ENCODE assay signal across 23 mouse cellular contexts in genomic region chr11:56871640-56872039, GRCm38 (mm10).
A peak's percentile ranks its signal among the peaks of the same experiment; 100 is the strongest.
DNase-seq lines count a peak whose midpoint lies in the region; ATAC-seq and TF ChIP-seq lines count a peak whose summit lies in the region.
"Had no signal": no experiment of that assay in that cellular context is flagged by ENCODE, and none has a peak within 500 bp of the region (broad histone marks: within the 10 kb centered on the region; RNA-seq: fewer than 3 reads in every experiment).

No protein-coding gene starts in this region.

- intact Hi-C loops in gastrocnemius, postnatal 36 days (cut with DNase I), result no loop called here

- H3K36me3 ChIP-seq in forebrain, embryonic 13.5 days (ENCODE audit: poor library complexity, severe bottlenecking), result no peaks in the 10 kb centered on the region
- H3K36me3 ChIP-seq in forebrain, embryonic 11.5 days (ENCODE audit: control insufficient read depth, insufficient read depth, low read length), result no peaks in the 10 kb centered on the region
- H3K36me3 ChIP-seq in kidney, embryonic 15.5 days, result no peaks in the 10 kb centered on the region
- no peaks in the 10 kb centered on the region for H3K36me3 ChIP-seq in forebrain, postnatal 0 days (ENCODE audit: insufficient read depth)
- H3K36me3 ChIP-seq in limb, embryonic 10.5 days, result no peaks in the 10 kb centered on the region
- H3K36me3 ChIP-seq: embryonic facial prominence, embryonic 12.5 days; heart, embryonic 10.5 days; limb, embryonic 13.5 days; liver, embryonic 13.5 days; lung, embryonic 15.5 days had no signal

- no peak for TF ChIP-seq CTCF in brain, embryonic 14.5 days (IDR thresholded peaks at IDR 0.05; ENCODE audit: borderline replicate concordance, extremely low read depth, insufficient read depth, insufficient read length)
- peak; percentile 2; the same call in 1 of the 2 replicates for TF ChIP-seq CTCF in forebrain, postnatal 0 days (IDR thresholded peaks at IDR 0.05; ENCODE audit: low read depth)

- 54% methylated on average over 3 of the region's 3 CpGs for WGBS in forebrain, embryonic 13.5 days
- WGBS in forebrain, embryonic 11.5 days, result 67% methylated on average over 3 of the region's 3 CpGs
- 5% methylated on average over 3 of the region's 3 CpGs for WGBS in kidney, embryonic 15.5 days
- 54% methylated on average over 3 of the region's 3 CpGs for WGBS in forebrain, postnatal 0 days
- WGBS in limb, embryonic 10.5 days, result 20% methylated on average over 3 of the region's 3 CpGs

- no peak overlapping the region for H3K4me2 ChIP-seq in forebrain, embryonic 13.5 days
- no peak overlapping the region for H3K4me2 ChIP-seq in forebrain, embryonic 11.5 days (ENCODE audit: low read depth, low read length, severe bottlenecking)
- no peak overlapping the region for H3K4me2 ChIP-seq in kidney, embryonic 15.5 days
- H3K4me2 ChIP-seq in forebrain, postnatal 0 days (ENCODE audit: low read depth), result no peak overlapping the region
- H3K4me2 ChIP-seq: embryonic facial prominence, embryonic 12.5 days; limb, embryonic 13.5 days; liver, embryonic 13.5 days; lung, embryonic 15.5 days had no signal

- no peaks in the 10 kb centered on the region for H3K4me1 ChIP-seq in forebrain, embryonic 13.5 days
- H3K4me1 ChIP-seq in forebrain, embryonic 11.5 days (replicated peaks; ENCODE audit: control insufficient read depth, insufficient read depth, low read length), result no peaks in the 10 kb centered on the region
- H3K4me1 ChIP-seq in kidney, embryonic 15.5 days, result peaks cover 7% of the 10 kb centered on the region
- H3K4me1 ChIP-seq in forebrain, postnatal 0 days (ENCODE audit: insufficient read depth), result no peaks in the 10 kb centered on the region
- peaks cover 4% of the 10 kb centered on the region; the same call in 1 of the 2 replicates for H3K4me1 ChIP-seq in limb, embryonic 10.5 days
- H3K4me1 ChIP-seq: embryonic facial prominence, embryonic 12.5 days; heart, embryonic 10.5 days; limb, embryonic 13.5 days; liver, embryonic 13.5 days; lung, embryonic 15.5 days had no signal

- no peaks in the 10 kb centered on the region for H3K27me3 ChIP-seq in forebrain, embryonic 13.5 days
- no peaks in the 10 kb centered on the region for H3K27me3 ChIP-seq in forebrain, embryonic 11.5 days (ENCODE audit: control insufficient read depth, insufficient read depth, low read length)
- no peaks in the 10 kb centered on the region for H3K27me3 ChIP-seq in kidney, embryonic 15.5 days
- no peaks in the 10 kb centered on the region for H3K27me3 ChIP-seq in forebrain, postnatal 0 days (ENCODE audit: insufficient read depth, low read length)
- H3K27me3 ChIP-seq in limb, embryonic 10.5 days (ENCODE audit: low read depth, poor library complexity, severe bottlenecking), result no peaks in the 10 kb centered on the region
- H3K27me3 ChIP-seq: CH12.LX; embryonic facial prominence, embryonic 12.5 days; limb, embryonic 13.5 days; liver, embryonic 13.5 days; lung, embryonic 15.5 days had no signal

- no peak for DNase-seq in forebrain, embryonic 11.5 days (ENCODE audit: low spot score)
- DNase-seq in kidney, postnatal 14 days, result no peak
- DNase-seq in brain, embryonic 14.5 days (ENCODE audit: low read depth), result peak; percentile 64
- no peak for DNase-seq in forebrain, postnatal 0 days
- no peak for DNase-seq in gastrocnemius, postnatal 36 days
- no peak for DNase-seq in limb, embryonic 10.5 days (ENCODE audit: low spot score)
- DNase-seq: adrenal gland, postnatal 14 days; cerebellum, adult 2 months; cerebellum, postnatal 36 days; gastrocnemius, postnatal 25 days; kidney, adult 9 months; liver, embryonic 13.5 days; lung, postnatal 4 days; right cerebral cortex, postnatal 4 days; thymus, adult 2 months had no signal

- 0 out of 2 replicates have a peak overlapping the region, but pooled peaks have one; percentile 20 for H3K27ac ChIP-seq in forebrain, embryonic 13.5 days
- H3K27ac ChIP-seq in forebrain, embryonic 11.5 days (ENCODE audit: low read depth, low read length), result no peak overlapping the region
- H3K27ac ChIP-seq in kidney, embryonic 15.5 days, result peak overlapping the region; percentile 6; the same call in 1 of the 2 replicates
- peak overlapping the region; percentile 55; the same call in 1 of the 2 replicates for H3K27ac ChIP-seq in forebrain, postnatal 0 days (ENCODE audit: low read depth, low read length)
- H3K27ac ChIP-seq in limb, embryonic 10.5 days, result no peak overlapping the region
- H3K27ac ChIP-seq: embryonic facial prominence, embryonic 12.5 days; heart, embryonic 10.5 days; limb, embryonic 13.5 days; liver, embryonic 13.5 days; lung, embryonic 15.5 days had no signal

- ATAC-seq in forebrain, embryonic 13.5 days, result no peak
- ATAC-seq in forebrain, embryonic 11.5 days (replicated peaks; ENCODE audit: low FRiP score), result no peak
- ATAC-seq in kidney, embryonic 15.5 days (replicated peaks; ENCODE audit: low FRiP score), result no peak
- ATAC-seq in forebrain, postnatal 0 days, result peak; percentile 45; the same call in 1 of the 2 replicates

- H3K9ac ChIP-seq in forebrain, embryonic 13.5 days, result no peak overlapping the region
- no peak overlapping the region for H3K9ac ChIP-seq in forebrain, embryonic 11.5 days (ENCODE audit: low read length)
- no peak overlapping the region for H3K9ac ChIP-seq in kidney, embryonic 15.5 days
- H3K9ac ChIP-seq in forebrain, postnatal 0 days, result no peak overlapping the region
- H3K9ac ChIP-seq: embryonic facial prominence, embryonic 12.5 days; limb, embryonic 13.5 days; liver, embryonic 13.5 days; lung, embryonic 15.5 days had no signal

- no peak for TF ChIP-seq POLR2A in brain, embryonic 14.5 days (IDR thresholded peaks at IDR 0.05; ENCODE audit: borderline replicate concordance, extremely low read depth, insufficient read depth, insufficient read length, poor library complexity, severe bottlenecking)

- H3K9me3 ChIP-seq in forebrain, embryonic 13.5 days (replicated peaks), result no peaks in the 10 kb centered on the region
- no peaks in the 10 kb centered on the region for H3K9me3 ChIP-seq in forebrain, embryonic 11.5 days (ENCODE audit: control insufficient read depth, low read length)
- no peaks in the 10 kb centered on the region for H3K9me3 ChIP-seq in kidney, embryonic 15.5 days (replicated peaks)
- H3K9me3 ChIP-seq in forebrain, postnatal 0 days (ENCODE audit: low read length), result no peaks in the 10 kb centered on the region
- no peaks in the 10 kb centered on the region for H3K9me3 ChIP-seq in limb, embryonic 10.5 days (replicated peaks)
- H3K9me3 ChIP-seq: heart, embryonic 10.5 days; limb, embryonic 13.5 days; liver, embryonic 13.5 days; lung, embryonic 15.5 days had no signal

- no peak overlapping the region for H3K4me3 ChIP-seq in forebrain, embryonic 13.5 days
- no peak overlapping the region for H3K4me3 ChIP-seq in forebrain, embryonic 11.5 days (ENCODE audit: low read depth, low read length)
- no peak overlapping the region for H3K4me3 ChIP-seq in kidney, embryonic 15.5 days (replicated peaks)
- H3K4me3 ChIP-seq in forebrain, postnatal 0 days (ENCODE audit: low read depth, low read length), result no peak overlapping the region
- no peak overlapping the region for H3K4me3 ChIP-seq in limb, embryonic 10.5 days
- H3K4me3 ChIP-seq: embryonic facial prominence, embryonic 12.5 days; erythroblast, embryonic 14.5 days; heart, embryonic 10.5 days; limb, embryonic 13.5 days; liver, embryonic 13.5 days; lung, embryonic 15.5 days had no signal

Comparison
In these comparisons a context has a peak if more than half of its experiments do, and no peak if none do; other contexts are left out.
1. H3K27ac ChIP-seq: peak in forebrain, embryonic 13.5 days (single experiment), kidney, embryonic 15.5 days (single experiment) and forebrain, postnatal 0 days (single experiment); none in forebrain, embryonic 11.5 days (single experiment) and limb, embryonic 10.5 days (single experiment).